Mouse (Mus musculus): Measurements from ENCODE around the gene Mnat1. TPM values are rescaled to one million over a fixed set of nuclear protein-coding genes. Genes with fewer than 3 reads are reported as not detected.
A peak's percentile ranks its signal among the peaks of the same experiment; 100 is the strongest.

Mnat1 gene
- polyA plus RNA-seq, 2 experiments = 6.7 to 12.4 TPM

GRCm38 (mm10) chr12:73160341-73160740, 36.8 kb downstream of the Mnat1 start:
- Histone ChIP-seq H3K4me3 (ENCODE audit: insufficient read depth in 1 of 2, low read depth in 2 of 2, low read length in 2 of 2) (no peak overlapping the region), H3K4me2 (ENCODE audit: low read depth) (no peak overlapping the region), H3K9ac (replicated peaks) (no peak overlapping the region), H3K9me3 (ENCODE audit: control insufficient read depth, low read length) (no peaks in the 10 kb centered on the region), H3K27ac (no peak overlapping the region), H3K27me3 (ENCODE audit: control insufficient read depth, insufficient read depth, low read length) (no peaks in the 10 kb centered on the region), H3K36me3 (replicated peaks; ENCODE audit: control insufficient read depth, insufficient read depth, low read depth) (no peaks in the 10 kb centered on the region), H3K4me1 (replicated peaks; ENCODE audit: control insufficient read depth in 2 of 2, insufficient read depth in 2 of 2, low read length in 1 of 2) (no peaks in the 10 kb centered on the region)
- no peak for DNase-seq (ENCODE audit: low read depth in 3 of 3, low spot score in 3 of 3)
- 52% methylated on average over 4 of the region's 4 CpGs for WGBS (ENCODE audit: insufficient replicate concordance)
- ATAC-seq (ENCODE audit: insufficient read depth) = no peak
- TF ChIP-seq CTCF (IDR thresholded peaks at IDR 0.05; ENCODE audit: low read depth) (no peak), EP300 (IDR thresholded peaks at IDR 0.05; ENCODE audit: low read depth) (no peak)

- no peak for TF ChIP-seq CTCF (IDR thresholded peaks at IDR 0.05; ENCODE audit: low read depth)
- no peak for TF ChIP-seq EP300 (IDR thresholded peaks at IDR 0.05; ENCODE audit: low read depth)
- no peaks in the 10 kb centered on the region for H3K27me3 ChIP-seq (ENCODE audit: control insufficient read depth, insufficient read depth, low read length)
- no peak overlapping the region for H3K9ac ChIP-seq (replicated peaks)
- H3K9me3 ChIP-seq (ENCODE audit: control insufficient read depth, low read length) = no peaks in the 10 kb centered on the region; the same call in 1 of the 2 replicates
- H3K4me3 ChIP-seq (ENCODE audit: insufficient read depth in 1 of 2, low read depth in 2 of 2, low read length in 2 of 2) = no peak overlapping the region
- 63% methylated on average over 13 of the region's 13 CpGs for WGBS (ENCODE audit: insufficient replicate concordance)
- DNase-seq (ENCODE audit: low read depth in 3 of 3, low spot score in 3 of 3) = no peak
- no peak for ATAC-seq (ENCODE audit: insufficient read depth)
- H3K27ac ChIP-seq = no peak overlapping the region
- no peak overlapping the region for H3K4me2 ChIP-seq (ENCODE audit: low read depth)
- no peaks in the 10 kb centered on the region for H3K36me3 ChIP-seq (replicated peaks; ENCODE audit: control insufficient read depth, insufficient read depth, low read depth)
- H3K4me1 ChIP-seq (replicated peaks; ENCODE audit: control insufficient read depth in 2 of 2, insufficient read depth in 2 of 2, low read length in 1 of 2) = no peaks in the 10 kb centered on the region
These were observed 39.1 kb downstream of the Mnat1 start for GRCm38 (mm10) chr12:73162408-73163181.

- no peak for TF ChIP-seq CTCF (IDR thresholded peaks at IDR 0.05; ENCODE audit: low read depth)
- no peak for TF ChIP-seq EP300 (IDR thresholded peaks at IDR 0.05; ENCODE audit: low read depth)
- Histone ChIP-seq H3K9ac (replicated peaks) (no peak overlapping the region), H3K27me3 (ENCODE audit: control insufficient read depth, insufficient read depth, low read length) (no peaks in the 10 kb centered on the region), H3K4me3 (ENCODE audit: insufficient read depth in 1 of 2, low read depth in 2 of 2, low read length in 2 of 2) (no peak overlapping the region), H3K4me1 (replicated peaks; ENCODE audit: control insufficient read depth in 2 of 2, insufficient read depth in 2 of 2, low read length in 1 of 2) (no peaks in the 10 kb centered on the region), H3K9me3 (ENCODE audit: control insufficient read depth, low read length) (no peaks in the 10 kb centered on the region; the same call in 1 of the 2 replicates), H3K4me2 (ENCODE audit: low read depth) (no peak overlapping the region), H3K27ac (no peak overlapping the region), H3K36me3 (replicated peaks; ENCODE audit: control insufficient read depth, insufficient read depth, low read depth) (peaks cover 4% of the 10 kb centered on the region)
- ATAC-seq (ENCODE audit: insufficient read depth) (no peak), DNase-seq (ENCODE audit: low read depth in 3 of 3, low spot score in 3 of 3) (no peak)
- 70% methylated on average over 6 of the region's 6 CpGs for whole genome bisulfite sequencing (ENCODE audit: insufficient replicate concordance)
These were observed 47.3 kb downstream of the Mnat1 start for GRCm38 (mm10) chr12:73170794-73171193.

- WGBS (ENCODE audit: insufficient replicate concordance) = 85% methylated on average over 8 of the region's 8 CpGs
- TF ChIP-seq EP300 (IDR thresholded peaks at IDR 0.05; ENCODE audit: low read depth) (no peak), CTCF (IDR thresholded peaks at IDR 0.05; ENCODE audit: low read depth) (no peak)
- DNase-seq (ENCODE audit: low read depth in 3 of 3, low spot score in 3 of 3) (no peak), ATAC-seq (ENCODE audit: insufficient read depth) (no peak)
- Histone ChIP-seq H3K9me3 (ENCODE audit: control insufficient read depth, low read length) (no peaks in the 10 kb centered on the region), H3K36me3 (replicated peaks; ENCODE audit: control insufficient read depth, insufficient read depth, low read depth) (no peaks in the 10 kb centered on the region), H3K4me2 (ENCODE audit: low read depth) (no peak overlapping the region), H3K27ac (no peak overlapping the region), H3K4me3 (ENCODE audit: insufficient read depth in 1 of 2, low read depth in 2 of 2, low read length in 2 of 2) (no peak overlapping the region), H3K27me3 (ENCODE audit: control insufficient read depth, insufficient read depth, low read length) (no peaks in the 10 kb centered on the region), H3K4me1 (replicated peaks; ENCODE audit: control insufficient read depth in 2 of 2, insufficient read depth in 2 of 2, low read length in 1 of 2) (no peaks in the 10 kb centered on the region), H3K9ac (replicated peaks) (no peak overlapping the region)
These were observed 60.4 kb downstream of the Mnat1 start for GRCm38 (mm10) chr12:73183896-73184295.

- Histone ChIP-seq H3K27me3 (ENCODE audit: control insufficient read depth, insufficient read depth, low read length) (no peaks in the 10 kb centered on the region), H3K4me3 (ENCODE audit: insufficient read depth in 1 of 2, low read depth in 2 of 2, low read length in 2 of 2) (no peak overlapping the region), H3K9me3 (ENCODE audit: control insufficient read depth, low read length) (no peaks in the 10 kb centered on the region), H3K27ac (no peak overlapping the region), H3K4me2 (ENCODE audit: low read depth) (no peak overlapping the region), H3K36me3 (replicated peaks; ENCODE audit: control insufficient read depth, insufficient read depth, low read depth) (no peaks in the 10 kb centered on the region), H3K4me1 (replicated peaks; ENCODE audit: control insufficient read depth in 2 of 2, insufficient read depth in 2 of 2, low read length in 1 of 2) (peaks cover 0 to 11% of the 10 kb centered on the region in 2 experiments; a peak in 2 of 4 replicates), H3K9ac (replicated peaks) (no peak overlapping the region)
- no peak for DNase-seq (ENCODE audit: low read depth in 3 of 3, low spot score in 3 of 3)
- ATAC-seq (ENCODE audit: insufficient read depth) = peak; percentile 72; the same call in 1 of the 2 replicates
- peak; percentile 20; the same call in 1 of the 2 replicates for TF ChIP-seq EP300 (IDR thresholded peaks at IDR 0.05; ENCODE audit: low read depth)
- TF ChIP-seq CTCF (IDR thresholded peaks at IDR 0.05; ENCODE audit: low read depth) = no peak
- 11% methylated on average over 6 of the region's 6 CpGs for WGBS (ENCODE audit: insufficient replicate concordance)
These were observed 73.8 kb downstream of the Mnat1 start for GRCm38 (mm10) chr12:73197363-73197762.
